7 mouse cellular contexts compared by ENCODE assay signal in the genomic region with DNA sequence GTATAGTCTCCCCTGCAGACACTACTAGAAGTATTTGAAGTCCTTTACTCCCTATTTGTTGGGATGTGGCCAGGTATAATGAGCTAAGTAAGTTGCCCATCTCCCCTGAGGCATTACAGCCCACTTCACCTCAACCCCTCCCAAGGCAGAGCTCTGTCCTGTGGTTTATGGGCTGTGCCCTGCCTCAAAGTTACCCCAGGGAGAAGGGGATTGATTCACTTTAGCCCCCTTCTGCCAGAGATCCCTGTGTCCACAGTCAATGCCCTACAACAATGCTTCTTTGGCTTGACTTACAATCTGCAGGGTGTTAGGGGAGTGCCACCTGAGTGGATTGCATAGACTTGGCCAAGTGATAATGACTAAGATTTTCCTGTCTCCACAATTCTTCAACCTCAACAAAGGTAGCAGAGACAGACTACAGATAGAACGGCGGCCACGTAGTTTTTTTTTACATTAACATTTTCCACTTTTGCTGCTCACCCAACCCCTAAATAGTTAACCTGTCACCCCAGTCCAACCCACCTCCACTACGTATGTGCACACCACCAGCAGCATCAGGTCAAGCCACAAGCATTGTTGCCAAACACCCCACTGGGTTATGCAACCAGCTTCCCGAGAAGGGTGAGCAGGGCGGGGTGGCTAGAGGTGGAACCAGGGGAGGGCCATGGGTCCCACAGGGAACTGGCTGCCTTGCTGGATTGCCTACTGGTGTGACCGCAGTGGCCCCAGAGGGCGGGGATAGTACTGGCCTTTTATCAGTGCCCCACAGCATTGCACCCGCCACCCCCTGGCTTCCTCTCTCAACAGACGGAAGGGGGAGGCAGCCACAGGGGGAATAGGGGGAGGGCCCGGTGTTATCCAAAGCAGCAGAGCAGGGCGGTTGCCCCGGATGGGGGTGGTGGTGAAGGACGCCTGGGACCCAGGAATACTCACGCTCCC. TPM values are rescaled to one million over a fixed set of nuclear protein-coding genes. Genes with fewer than 3 reads are reported as not detected.
A peak's percentile ranks its signal among the peaks of the same experiment; 100 is the strongest.
DNase-seq lines count a peak whose midpoint lies in the region; ATAC-seq and TF ChIP-seq lines count a peak whose summit lies in the region.

Gene Nfe2 (minus strand): TSS at position 614 of the 939 bp plus-strand sequence.

- WGBS in kidney, adult 2 months: 30% methylated on average over 15 of the region's 15 CpGs
- WGBS in lung, postnatal 0 days: 9% methylated on average over 15 of the region's 15 CpGs

- H3K27ac ChIP-seq in kidney, adult 2 months (ENCODE audit: insufficient read depth, low read depth, low read length): no peak within 1 kb of the TSS
- peak within 1 kb of the TSS; percentile 66 for H3K27ac ChIP-seq in lung, postnatal 0 days (ENCODE audit: low read length)

- peak; percentile 96 for ATAC-seq in lung, postnatal 0 days

- peak within 1 kb of the TSS; percentile 57 for H3K4me2 ChIP-seq in lung, postnatal 0 days (replicated peaks; ENCODE audit: low read depth, low read length)

- no peaks in the 10 kb centered on the region for H3K4me1 ChIP-seq in kidney, adult 2 months (ENCODE audit: control insufficient read depth, insufficient read depth, low read length)
- H3K4me1 ChIP-seq in lung, postnatal 0 days (ENCODE audit: insufficient read depth, low read depth, low read length): peaks cover 7% of the 10 kb centered on the region; the same call in 1 of the 2 replicates

- H3K9me3 ChIP-seq in lung, postnatal 0 days (ENCODE audit: low read length): no peaks in the 10 kb centered on the region

- H3K36me3 ChIP-seq in kidney, adult 2 months (ENCODE audit: control insufficient read depth, insufficient read depth, low read length): no peaks in the 10 kb centered on the region
- H3K36me3 ChIP-seq in lung, postnatal 0 days (ENCODE audit: insufficient read depth, low read length): no peaks in the 10 kb centered on the region

- DNase-seq in NIH3T3 (ENCODE audit: low read depth): peak; percentile 56
- DNase-seq in c-Kit-negative CD71-positive TER-119-positive erythroid progenitor cells, embryonic 14.5 days (ENCODE audit: low read depth, low spot score): peak; percentile 91
- peak; percentile 71 for DNase-seq in heart, adult 8-10 months (ENCODE audit: low spot score)
- peak; percentile 77 for DNase-seq in kidney, adult 2 months
- peak; percentile 94 for DNase-seq in lung, postnatal 0 days (ENCODE audit: low spot score)
- peak; percentile 66 for DNase-seq in skeletal muscle tissue, adult 2 months (ENCODE audit: low read depth, low spot score)
- no peak for DNase-seq in left cerebral cortex, adult 8-10 months (ENCODE audit: low spot score in 2 of 2)

- H3K4me3 ChIP-seq in kidney, adult 2 months (ENCODE audit: insufficient read depth, low read depth, low read length): peak within 1 kb of the TSS; percentile 30; the same call in 1 of the 2 replicates
- peak within 1 kb of the TSS; percentile 26; the same call in 1 of the 2 replicates for H3K4me3 ChIP-seq in lung, postnatal 0 days (ENCODE audit: low read depth, low read length)

- peak; percentile 78; the same call in 1 of the 2 replicates for TF ChIP-seq EP300 in lung, postnatal 0 days (IDR thresholded peaks at IDR 0.05)

- no peak for TF ChIP-seq CTCF in kidney, adult 2 months (conservative IDR thresholded peaks at IDR 0.05; ENCODE audit: insufficient read depth, insufficient read length, low read depth, low read length)
- TF ChIP-seq CTCF in lung, postnatal 0 days (IDR thresholded peaks at IDR 0.05): peak; percentile 28

- no peak for TF ChIP-seq POLR2A in kidney, adult 2 months (IDR thresholded peaks at IDR 0.05; ENCODE audit: low read depth, low read length)

- no peaks in the 10 kb centered on the region for H3K27me3 ChIP-seq in kidney, adult 2 months (replicated peaks; ENCODE audit: control insufficient read depth, insufficient read depth, low read length)
- no peaks in the 10 kb centered on the region for H3K27me3 ChIP-seq in lung, postnatal 0 days (replicated peaks; ENCODE audit: insufficient read depth, low read length)

- H3K9ac ChIP-seq in lung, postnatal 0 days (replicated peaks; ENCODE audit: low read depth): no peak within 1 kb of the TSS

RNA-seq across cellular contexts. Expression of gene Nfe2, which starts in this region (rescaled TPM):
- total RNA-seq in heart, adult 8-10 months (2022): 1 to 10 TPM in 2 of 4 experiments, under 1 TPM in 2; 0.31 to 2.6 (median 0.88) TPM
- 0.58 and 1.0 TPM in 2 replicates for polyA plus RNA-seq in kidney, adult 2 months (2012; rRNA removed)
- polyA plus RNA-seq in lung, postnatal 0 days (2015; fragmentation: Nextera tagmentation; extraction: Ambion mirVana): 10.5 and 11.2 TPM in 2 replicates
- total RNA-seq in left cerebral cortex, adult 8-10 months (2022): not detected

Comparison
In these comparisons a context has a peak if more than half of its experiments do, and no peak if none do; other contexts are left out.
1. DNase-seq: peak in NIH3T3 (single experiment), c-Kit-negative CD71-positive TER-119-positive erythroid progenitor cells, embryonic 14.5 days (single experiment), heart, adult 8-10 months (single experiment), kidney, adult 2 months (single experiment), lung, postnatal 0 days (single experiment) and skeletal muscle tissue, adult 2 months (single experiment); none in left cerebral cortex, adult 8-10 months (0 of 2).